Mouse (Mus musculus): ENCODE measurements around the gene Cd302. TPM values are rescaled to one million over a fixed set of nuclear protein-coding genes. Genes with fewer than 3 reads are reported as not detected.

Gene Cd302
- polyA plus RNA-seq (2014; fragmentation: Illumina TruSeq; extraction: RNeasy Lipid Tissue Mini Kit (QIAGEN cat#74804); ENCODE audit: low read depth, low replicate concordance): 74.9 TPM

GRCm38 (mm10) chr2:60284467-60284821 lies at the start of gene Cd302:
TSS of gene Cd302 (minus strand) at chr2:60284488.

GRCm38 (mm10) chr2:60209703-60210651 lies 74.3 kb downstream of the Cd302 start, which contains the start of the genes Baz2b and March7:
TSS of gene Baz2b (minus strand) at chr2:60209839.
TSS of gene March7 (plus strand) at chr2:60209887.

Other genes with a start within 250 kb of the Cd302 start
- gene Baz2b, start 74.6 kb downstream of the Cd302 start, polyA plus RNA-seq (2014; fragmentation: Illumina TruSeq; extraction: RNeasy Lipid Tissue Mini Kit (QIAGEN cat#74804); ENCODE audit: low read depth, low replicate concordance): 43.5 TPM
- gene March7, start 74.6 kb downstream of the Cd302 start, polyA plus RNA-seq (2014; fragmentation: Illumina TruSeq; extraction: RNeasy Lipid Tissue Mini Kit (QIAGEN cat#74804); ENCODE audit: low read depth, low replicate concordance): 42.0 TPM
- gene Ly75, start 98.8 kb upstream of the Cd302 start, polyA plus RNA-seq (2014; fragmentation: Illumina TruSeq; extraction: RNeasy Lipid Tissue Mini Kit (QIAGEN cat#74804); ENCODE audit: low read depth, low replicate concordance): 0.66 TPM

All from adipose tissue, adult 10 weeks (tissue).